Mouse (Mus musculus) midbrain, embryonic 16.5 days (tissue): ENCODE measurements at regions not wholly inside any gene's neighbourhood (a gene's known extent, or its start where the extent isn't known, plus 50 kb on each side); places are given as distances from the start of the nearest gene placed in this dataset.

Source experiments
- ATAC-seq: fragments of 200-750 bp; cut with Nextera tagmentation; 2 replicates; pipeline ENCODE4 v1.8.0; 2017; ENCODE audit warnings: moderate TSS enrichment
- H3K27ac ChIP-seq: fragments of 300-500 bp; sonication (generic); 2 replicates; pipeline ENCODE4 v1.5.1; 2014; ENCODE audit warnings: mild to moderate bottlenecking, low read length, mixed read lengths
- H3K27me3 ChIP-seq: fragments of 300-500 bp; sonication (generic); 2 replicates; pipeline ENCODE4 v1.6.1; 2014; ENCODE audit warnings: low read depth, low read length, mixed read lengths; ENCODE audit not compliant: control insufficient read depth, insufficient read depth
- H3K36me3 ChIP-seq: fragments of 300-500 bp; sonication (generic); 2 replicates; pipeline ENCODE4 v1.6.1; 2014; ENCODE audit warnings: mild to moderate bottlenecking, low read length, moderate library complexity, mixed read lengths; ENCODE audit not compliant: control insufficient read depth, insufficient read depth
- H3K4me1 ChIP-seq: fragments of 300-500 bp; sonication (generic); 2 replicates; pipeline ENCODE4 v1.6.1; 2014; ENCODE audit warnings: mild to moderate bottlenecking, low read length, mixed read lengths; ENCODE audit not compliant: control insufficient read depth, insufficient read depth
- H3K4me2 ChIP-seq: fragments of 300-500 bp; sonication (generic); 2 replicates; pipeline ENCODE4 v1.6.1; 2014; ENCODE audit warnings: mild to moderate bottlenecking, low read length, mixed read lengths
- H3K4me3 ChIP-seq: fragments of 300-500 bp; sonication (generic); 2 replicates; pipeline ENCODE4 v1.5.1; 2014; ENCODE audit warnings: low read depth, mild to moderate bottlenecking, low read length, moderate library complexity, mixed read lengths
- H3K9ac ChIP-seq: fragments of 300-500 bp; sonication (generic); 2 replicates; pipeline ENCODE4 v1.6.1; 2014; ENCODE audit warnings: low read depth, low read length, mixed read lengths
- H3K9me3 ChIP-seq: fragments of 300-500 bp; sonication (generic); replicated peaks from 2 replicates; pipeline ENCODE4 v1.6.1; 2014; ENCODE audit warnings: mild to moderate bottlenecking, low read length, mixed read lengths; ENCODE audit not compliant: control insufficient read depth, poor library complexity, severe bottlenecking
- WGBS: fragments of 180-500 bp; shearing (Covaris S2); extraction: QIAGEN DNeasy Blood & Tissue Kit; methylation state at CpG from one replicate; pipeline ENCODE4 v1.1.7; 2014; 5-methylcytosine and 5-hydroxymethylcytosine counted together

- Histone ChIP-seq H3K36me3 (no peaks in the 10 kb centered on the region), H3K4me2 (no peak overlapping the region), H3K27me3 (no peaks in the 10 kb centered on the region), H3K9me3 (no peaks in the 10 kb centered on the region), H3K9ac (no peak overlapping the region), H3K27ac (no peak overlapping the region), H3K4me3 (no peak overlapping the region), H3K4me1 (peaks cover 6% of the 10 kb centered on the region; the same call in 1 of the 2 replicates)
- no peak for ATAC-seq
- 85% methylated on average over 10 of the region's 10 CpGs for WGBS
These were observed 179.3 kb downstream of the Rnf152 start for GRCm38 (mm10) chr1:105177015-105177762.

DNA sequence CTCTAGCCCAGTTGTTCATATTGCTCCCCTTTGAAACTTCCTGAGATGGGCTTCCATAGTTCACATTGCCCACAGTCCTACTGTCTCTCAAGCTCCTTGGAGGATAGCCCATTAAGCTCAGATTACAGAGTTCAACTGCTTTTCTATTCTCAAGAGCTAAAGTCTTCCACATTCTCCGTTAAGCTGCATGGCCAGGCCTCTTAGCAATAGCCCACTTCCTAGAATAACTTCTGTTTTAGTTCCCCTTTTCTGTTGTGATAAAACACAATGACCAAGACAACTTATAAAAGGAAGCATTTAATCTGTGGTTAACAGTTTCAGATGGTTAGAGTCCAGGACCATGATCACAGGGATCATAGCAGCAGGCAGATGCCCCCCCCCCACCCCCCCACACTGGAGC lies 185.5 kb downstream of the Rnf152 start:
- no peak overlapping the region for H3K27ac ChIP-seq
- H3K4me1 ChIP-seq = no peaks in the 10 kb centered on the region
- H3K27me3 ChIP-seq = no peaks in the 10 kb centered on the region
- no peak overlapping the region for H3K9ac ChIP-seq
- H3K36me3 ChIP-seq = no peaks in the 10 kb centered on the region
- no peak overlapping the region for H3K4me2 ChIP-seq
- 94% methylated on average over 1 of the region's 1 CpGs for WGBS
- H3K4me3 ChIP-seq = no peak overlapping the region
- ATAC-seq = no peak
- no peaks in the 10 kb centered on the region for H3K9me3 ChIP-seq

- no peak overlapping the region for H3K4me3 ChIP-seq
- H3K27ac ChIP-seq = no peak overlapping the region
- no peaks in the 10 kb centered on the region for H3K4me1 ChIP-seq
- H3K27me3 ChIP-seq = no peaks in the 10 kb centered on the region
- no peaks in the 10 kb centered on the region for H3K9me3 ChIP-seq
- no peak overlapping the region for H3K9ac ChIP-seq
- no peak for ATAC-seq
- no peak overlapping the region for H3K4me2 ChIP-seq
- no peaks in the 10 kb centered on the region for H3K36me3 ChIP-seq
- WGBS = 90% methylated on average over 4 of the region's 4 CpGs
These were observed 186.4 kb downstream of the Rnf152 start for GRCm38 (mm10) chr1:105170114-105170506.

- no peaks in the 10 kb centered on the region for H3K4me1 ChIP-seq
- no peak for ATAC-seq
- H3K9ac ChIP-seq = no peak overlapping the region
- WGBS = 79% methylated on average over 1 of the region's 1 CpGs
- H3K36me3 ChIP-seq = no peaks in the 10 kb centered on the region
- no peaks in the 10 kb centered on the region for H3K27me3 ChIP-seq
- H3K4me2 ChIP-seq = no peak overlapping the region
- no peak overlapping the region for H3K27ac ChIP-seq
- no peaks in the 10 kb centered on the region for H3K9me3 ChIP-seq
- H3K4me3 ChIP-seq = no peak overlapping the region
These were observed 186.9 kb downstream of the Rnf152 start for GRCm38 (mm10) chr1:105169455-105170113.

DNA sequence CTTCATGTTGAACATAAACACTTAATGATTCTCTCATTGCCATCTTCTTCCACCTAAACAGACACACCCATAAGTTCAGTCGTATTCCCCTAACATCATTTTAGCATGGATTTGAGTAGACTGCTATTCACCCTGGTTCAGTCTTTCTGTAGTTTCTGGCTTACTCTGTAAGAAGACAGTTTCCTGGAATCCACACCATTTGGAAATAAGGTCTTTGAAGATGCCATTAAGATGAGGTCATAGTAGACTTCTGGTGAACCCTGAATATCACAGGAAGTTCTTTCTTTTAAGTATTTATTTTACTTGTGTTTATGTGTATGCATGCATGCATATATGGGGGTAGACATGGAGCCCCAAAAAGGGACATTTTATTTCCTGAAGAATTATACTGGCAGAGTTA lies 187.7 kb downstream of the Rnf152 start:
- H3K9ac ChIP-seq = no peak overlapping the region
- no peak overlapping the region for H3K27ac ChIP-seq
- no peak overlapping the region for H3K4me2 ChIP-seq
- no peaks in the 10 kb centered on the region for H3K4me1 ChIP-seq
- WGBS = 95% methylated on average over 1 of the region's 1 CpGs
- no peak overlapping the region for H3K4me3 ChIP-seq
- no peaks in the 10 kb centered on the region for H3K27me3 ChIP-seq
- no peak for ATAC-seq
- no peaks in the 10 kb centered on the region for H3K36me3 ChIP-seq
- no peaks in the 10 kb centered on the region for H3K9me3 ChIP-seq

GRCm38 (mm10) chr1:105157459-105158124 lies 198.9 kb downstream of the Rnf152 start:
- H3K27ac ChIP-seq = no peak overlapping the region
- H3K4me2 ChIP-seq = no peak overlapping the region
- no peak overlapping the region for H3K4me3 ChIP-seq
- H3K27me3 ChIP-seq = no peaks in the 10 kb centered on the region
- no peaks in the 10 kb centered on the region for H3K4me1 ChIP-seq
- WGBS = 91% methylated on average over 2 of the region's 2 CpGs
- no peak overlapping the region for H3K9ac ChIP-seq
- H3K9me3 ChIP-seq = no peaks in the 10 kb centered on the region
- H3K36me3 ChIP-seq = no peaks in the 10 kb centered on the region
- ATAC-seq = no peak

GRCm38 (mm10) chr1:105152175-105152828 lies 204.2 kb downstream of the Rnf152 start:
- Histone ChIP-seq H3K36me3 (no peaks in the 10 kb centered on the region), H3K4me1 (0 out of 2 replicates have a peak, but pooled peaks cover 2% of the 10 kb centered on the region), H3K27me3 (no peaks in the 10 kb centered on the region), H3K9ac (no peak overlapping the region), H3K4me2 (no peak overlapping the region), H3K27ac (no peak overlapping the region), H3K9me3 (no peaks in the 10 kb centered on the region), H3K4me3 (no peak overlapping the region)
- no peak for ATAC-seq
- 87% methylated on average over 6 of the region's 6 CpGs for WGBS

DNA sequence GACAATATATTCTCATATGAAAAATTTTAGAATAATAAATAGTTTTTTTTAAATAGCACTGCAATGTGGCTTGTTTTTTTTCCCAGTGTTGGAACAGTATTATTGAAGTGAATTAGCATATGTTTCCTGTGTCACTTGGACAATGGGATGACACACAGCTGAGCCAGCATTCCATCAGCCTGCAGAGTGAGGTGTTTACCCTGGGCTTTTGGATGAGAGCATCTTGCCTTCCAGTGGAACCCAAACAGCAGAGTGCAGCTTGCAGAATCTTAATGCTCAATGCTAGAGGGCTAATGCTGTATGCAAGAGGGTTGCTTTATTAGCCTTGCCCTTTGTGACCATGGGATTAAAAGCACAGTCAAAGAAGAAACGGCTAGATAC lies 205.1 kb downstream of the Rnf152 start:
- Histone ChIP-seq H3K9me3 (no peaks in the 10 kb centered on the region), H3K27ac (no peak overlapping the region), H3K36me3 (no peaks in the 10 kb centered on the region)

More for the DNA sequence above, 205.1 kb downstream of the Rnf152 start:
- 23% methylated on average over 1 of the region's 1 CpGs for WGBS
- H3K4me1 ChIP-seq = 0 out of 2 replicates have a peak, but pooled peaks cover 2% of the 10 kb centered on the region
- no peaks in the 10 kb centered on the region for H3K27me3 ChIP-seq
- H3K9ac ChIP-seq = no peak overlapping the region
- ATAC-seq = no peak
- H3K4me2 ChIP-seq = no peak overlapping the region
- no peak overlapping the region for H3K4me3 ChIP-seq
